Mouse (Mus musculus): ENCODE measurements at regions not wholly inside any gene's neighbourhood (a gene's known extent, or its start where the extent isn't known, plus 50 kb on each side); places are given as distances from the start of the nearest gene placed in this dataset.

GRCm38 (mm10) chr10:119055199-119055785 is 184.6 kb downstream of the Cand1 start:
- no peak for DNase-seq (ENCODE audit: low read depth, low spot score)

GRCm38 (mm10) chr10:119054191-119055175 is 184.5 kb upstream of the Dyrk2 start:
- DNase-seq (ENCODE audit: low read depth, low spot score): no peak

GRCm38 (mm10) chr10:119052441-119053041 is 182.5 kb upstream of the Dyrk2 start:
- DNase-seq (ENCODE audit: low read depth, low spot score): no peak

GRCm38 (mm10) chr10:119051598-119051997 is 181.6 kb upstream of the Dyrk2 start:
- no peak for DNase-seq (ENCODE audit: low read depth, low spot score)

- no peak for DNase-seq (ENCODE audit: low read depth, low spot score)
These were observed 180.1 kb upstream of the Dyrk2 start for GRCm38 (mm10) chr10:119050017-119050685.

- no peak for DNase-seq (ENCODE audit: low read depth, low spot score)
These were observed 178.8 kb upstream of the Dyrk2 start for GRCm38 (mm10) chr10:119048643-119049420.

GRCm38 (mm10) chr10:119045059-119045458 is 175.1 kb upstream of the Dyrk2 start:
- no peak for DNase-seq (ENCODE audit: low read depth, low spot score)

- DNase-seq (ENCODE audit: low read depth, low spot score): no peak
These were observed 173.1 kb upstream of the Dyrk2 start for GRCm38 (mm10) chr10:119043069-119043468.

GRCm38 (mm10) chr10:119040205-119040604 is 170.2 kb upstream of the Dyrk2 start:
- no peak for DNase-seq (ENCODE audit: low read depth, low spot score)

GRCm38 (mm10) chr10:119039732-119040131 is 169.7 kb upstream of the Dyrk2 start:
- no peak for DNase-seq (ENCODE audit: low read depth, low spot score)

GRCm38 (mm10) chr10:119038991-119039390 is 169.0 kb upstream of the Dyrk2 start:
- DNase-seq (ENCODE audit: low read depth, low spot score): no peak

- DNase-seq (ENCODE audit: low read depth, low spot score): no peak
These were observed 167.8 kb upstream of the Dyrk2 start for GRCm38 (mm10) chr10:119037781-119038180.

GRCm38 (mm10) chr10:119035863-119036262 is 165.9 kb upstream of the Dyrk2 start:
- no peak for DNase-seq (ENCODE audit: low read depth, low spot score)

- DNase-seq (ENCODE audit: low read depth, low spot score): no peak
These were observed 164.4 kb upstream of the Dyrk2 start for GRCm38 (mm10) chr10:119034396-119034795.

- peak; percentile 23 for DNase-seq (ENCODE audit: low read depth, low spot score)
These were observed 161.6 kb upstream of the Dyrk2 start for GRCm38 (mm10) chr10:119031282-119032275.

GRCm38 (mm10) chr10:119028480-119029137 is 158.6 kb upstream of the Dyrk2 start:
- DNase-seq (ENCODE audit: low read depth, low spot score): no peak

GRCm38 (mm10) chr10:119027241-119027901 is 157.4 kb upstream of the Dyrk2 start:
- peak; percentile 30 for DNase-seq (ENCODE audit: low read depth, low spot score)

GRCm38 (mm10) chr10:119026291-119026690 is 156.3 kb upstream of the Dyrk2 start:
- no peak for DNase-seq (ENCODE audit: low read depth, low spot score)

- no peak for DNase-seq (ENCODE audit: low read depth, low spot score)
These were observed 154.4 kb upstream of the Dyrk2 start for GRCm38 (mm10) chr10:119024425-119024824.
